Mouse (Mus musculus) neural tube, embryonic 11.5 days (tissue): ENCODE data around the gene Stard13. TPM values are rescaled to one million over a fixed set of nuclear protein-coding genes. Genes with fewer than 3 reads are reported as not detected.

Experiments used
- ATAC-seq: fragments of 200-750 bp; cut with Nextera tagmentation; 2 replicates; pipeline ENCODE4 v1.8.0; 2017; ENCODE audit warnings: moderate number of reproducible peaks, mild to moderate bottlenecking, moderate TSS enrichment, moderate library complexity; ENCODE audit not compliant: insufficient read depth, low FRiP score, low TSS enrichment
- DNase-seq: peaks from one replicate; pipeline ENCODE4 v3.0.0-alpha.2; 2015; ENCODE audit warnings: low spot score
- H3K27ac ChIP-seq: fragments of 300-500 bp; sonication (generic); 2 replicates; pipeline ENCODE4 v1.5.1; 2014; ENCODE audit warnings: low read depth, mild to moderate bottlenecking, low read length
- H3K27me3 ChIP-seq: fragments of 300-500 bp; sonication (generic); 2 replicates; pipeline ENCODE4 v1.6.1; 2014; ENCODE audit warnings: mild to moderate bottlenecking, low read length, mixed read lengths; ENCODE audit not compliant: control insufficient read depth, insufficient read depth
- H3K36me3 ChIP-seq: fragments of 300-500 bp; sonication (generic); 2 replicates; pipeline ENCODE4 v1.6.1; 2014; ENCODE audit warnings: mild to moderate bottlenecking, low read length, moderate library complexity, mixed read lengths; ENCODE audit not compliant: control insufficient read depth, insufficient read depth
- H3K4me1 ChIP-seq: fragments of 300-500 bp; sonication (generic); 2 replicates; pipeline ENCODE4 v1.6.1; 2014; ENCODE audit warnings: low read length, mixed read lengths; ENCODE audit not compliant: control insufficient read depth, insufficient read depth
- H3K4me2 ChIP-seq: fragments of 300-500 bp; sonication (generic); 2 replicates; pipeline ENCODE4 v1.6.1; 2014; ENCODE audit warnings: low read depth, mild to moderate bottlenecking, moderate library complexity
- H3K4me3 ChIP-seq: fragments of 300-500 bp; sonication (generic); 2 replicates; pipeline ENCODE4 v1.5.1; 2014; ENCODE audit warnings: low read depth, low read length
- H3K9ac ChIP-seq: fragments of 300-500 bp; sonication (generic); 2 replicates; pipeline ENCODE4 v1.6.1; 2014; ENCODE audit warnings: mild to moderate bottlenecking, low read length
- H3K9me3 ChIP-seq: fragments of 300-500 bp; sonication (generic); 2 replicates; pipeline ENCODE4 v1.6.1; 2016; ENCODE audit warnings: low read length; ENCODE audit not compliant: control insufficient read depth
- WGBS: fragments of 180-500 bp; shearing (Covaris S2); extraction: QIAGEN DNeasy Blood & Tissue Kit; methylation state at CpG from one replicate; pipeline ENCODE4 v1.1.7; 2014; 5-methylcytosine and 5-hydroxymethylcytosine counted together
- polyA plus RNA-seq: library from polyadenylated mRNA; unstranded; fragments of >200 nt; fragmentation: Nextera tagmentation; extraction: Ambion mirVana; gene quantifications from 2 replicates; pipeline ENCODE4 v1.2.1, GENCODE M21; 2014

The Stard13 gene
- polyA plus RNA-seq, 1 experiment from 2014 or later = 7.5 TPM

DNA sequence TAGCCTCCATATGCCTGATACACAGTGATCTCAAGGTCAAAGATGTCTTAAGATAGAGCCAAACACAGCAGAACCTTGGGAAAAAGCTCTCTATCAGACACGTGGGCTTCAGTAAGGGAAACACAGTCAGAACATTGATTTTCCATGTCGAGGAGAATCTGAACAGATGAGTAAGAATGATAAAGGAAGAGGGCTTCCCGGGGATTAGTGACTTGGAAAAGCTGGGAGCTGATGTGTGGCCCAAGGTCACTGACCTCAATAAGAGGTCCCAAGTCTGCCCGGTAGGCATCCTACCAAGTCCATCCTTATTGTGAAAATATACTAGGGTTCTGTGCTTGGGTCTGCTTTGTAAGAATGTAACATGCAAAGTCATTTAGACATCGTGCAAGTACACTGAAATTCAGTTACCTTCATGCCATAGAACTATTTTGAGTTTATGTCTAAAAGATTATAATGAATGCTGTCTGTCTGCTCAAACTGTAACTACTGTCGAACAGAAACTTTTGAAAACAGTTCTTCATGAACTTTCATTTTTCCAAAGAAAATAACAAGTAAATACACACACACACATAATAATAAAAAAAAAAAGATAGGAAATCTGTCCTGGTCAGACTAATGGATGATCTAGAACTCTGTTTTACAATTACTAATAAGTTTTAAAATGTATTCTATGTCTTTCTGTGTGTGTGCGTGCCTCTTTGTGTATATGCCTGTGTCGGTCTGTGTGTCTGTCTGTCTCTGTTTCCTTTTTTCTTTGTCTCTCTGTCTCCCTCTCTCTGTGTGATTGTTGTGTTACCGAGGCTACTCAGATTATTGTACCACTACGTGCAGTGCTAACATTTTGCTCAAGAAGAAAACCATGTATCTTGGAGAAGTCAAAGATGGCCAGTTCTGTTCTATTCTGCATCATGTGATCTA, 128.3 kb downstream of the Stard13 start:
- Histone ChIP-seq H3K4me2 (no peak overlapping the region), H3K4me1 (no peaks in the 10 kb centered on the region; the same call in none of the 2 replicates), H3K27ac (no peak overlapping the region), H3K4me3 (no peak overlapping the region), H3K9ac (no peak overlapping the region), H3K36me3 (no peaks in the 10 kb centered on the region), H3K27me3 (no peaks in the 10 kb centered on the region), H3K9me3 (no peaks in the 10 kb centered on the region)
- WGBS = 83% methylated on average over 10 of the region's 10 CpGs
- DNase-seq (no peak), ATAC-seq (no peak)

DNA sequence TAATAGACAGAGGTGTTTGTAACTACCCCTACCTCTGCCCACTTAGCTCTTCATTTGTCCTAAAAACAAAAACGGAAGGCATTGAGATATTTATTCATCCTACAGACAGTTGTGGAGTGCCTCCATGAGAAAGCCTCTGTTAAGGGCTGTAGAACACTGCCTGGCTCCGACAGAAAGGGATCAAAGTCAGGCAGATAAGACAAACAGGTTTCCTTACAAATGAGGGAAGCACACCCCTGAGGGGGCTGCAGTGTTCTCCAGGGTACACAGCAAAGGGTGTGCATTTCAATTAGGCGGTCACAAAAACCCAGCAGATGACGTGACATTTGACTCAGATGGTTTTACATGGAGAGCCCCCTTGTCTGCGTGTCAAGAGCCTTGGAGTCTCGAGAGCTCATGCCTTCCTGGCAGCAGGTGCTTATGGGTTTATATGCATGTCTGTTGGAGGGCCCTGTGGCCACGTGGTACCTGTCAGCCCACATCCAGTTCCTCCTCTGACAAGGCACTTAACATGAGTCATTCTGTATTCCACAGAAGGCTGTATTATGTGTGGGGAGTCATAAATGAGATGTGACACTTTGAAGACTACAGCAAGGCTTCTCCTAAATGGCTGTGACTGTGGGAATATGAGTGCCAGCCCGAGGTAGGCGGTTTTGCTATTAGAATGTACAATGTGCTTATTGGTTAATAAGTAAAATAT, 129.1 kb downstream of the Stard13 start:
- H3K27ac ChIP-seq = no peak overlapping the region
- H3K4me3 ChIP-seq = no peak overlapping the region

GRCm38 (mm10) chr5:151103284-151103683, 130.4 kb downstream of the Stard13 start:
- Histone ChIP-seq H3K27ac (no peak overlapping the region), H3K4me2 (no peak overlapping the region), H3K4me3 (no peak overlapping the region), H3K9me3 (no peaks in the 10 kb centered on the region), H3K4me1 (no peaks in the 10 kb centered on the region; the same call in none of the 2 replicates), H3K9ac (no peak overlapping the region), H3K36me3 (no peaks in the 10 kb centered on the region), H3K27me3 (no peaks in the 10 kb centered on the region)
- ATAC-seq = no peak
- DNase-seq = no peak
- 67% methylated on average over 4 of the region's 4 CpGs for WGBS

More for the DNA sequence above, 129.1 kb downstream of the Stard13 start:
- Histone ChIP-seq H3K4me2 (no peak overlapping the region), H3K27me3 (no peaks in the 10 kb centered on the region), H3K36me3 (no peaks in the 10 kb centered on the region), H3K4me1 (no peaks in the 10 kb centered on the region; the same call in none of the 2 replicates), H3K9ac (no peak overlapping the region), H3K9me3 (no peaks in the 10 kb centered on the region)
- ATAC-seq = no peak
- WGBS = 75% methylated on average over 9 of the region's 9 CpGs
- DNase-seq = no peak

- ATAC-seq = no peak
- Histone ChIP-seq H3K27me3 (no peaks in the 10 kb centered on the region), H3K4me3 (no peak overlapping the region), H3K9me3 (no peaks in the 10 kb centered on the region), H3K9ac (no peak overlapping the region), H3K27ac (no peak overlapping the region), H3K4me1 (no peaks in the 10 kb centered on the region; the same call in 1 of the 2 replicates), H3K4me2 (no peak overlapping the region), H3K36me3 (no peaks in the 10 kb centered on the region)
- DNase-seq = no peak
- WGBS = 53% methylated on average over 2 of the region's 2 CpGs
Observed at GRCm38 (mm10) chr5:151102262-151102661, 131.4 kb downstream of the Stard13 start.

DNA sequence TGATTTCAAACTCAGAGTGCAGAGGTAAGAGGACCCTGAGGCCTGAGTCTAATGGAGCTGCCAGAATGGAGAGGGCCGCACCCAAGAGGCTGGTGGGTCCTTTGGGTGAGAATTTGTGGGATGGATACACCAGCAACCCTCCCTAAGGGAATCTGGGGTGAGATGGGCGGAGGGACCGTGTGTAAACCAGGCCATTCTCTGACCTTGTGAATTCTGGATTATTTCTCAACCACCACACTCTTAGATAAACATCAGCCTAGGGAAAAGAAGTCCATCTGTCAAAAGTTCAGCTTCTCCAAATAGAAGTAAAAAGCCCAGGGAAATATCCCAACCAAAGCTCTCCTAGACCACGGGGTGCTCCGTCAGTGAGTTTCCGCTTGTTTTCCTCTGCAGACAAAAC, 137.6 kb downstream of the Stard13 start:
- Histone ChIP-seq H3K4me1 (no peaks in the 10 kb centered on the region), H3K9ac (no peak overlapping the region), H3K27me3 (no peaks in the 10 kb centered on the region), H3K4me3 (no peak overlapping the region), H3K9me3 (no peaks in the 10 kb centered on the region), H3K27ac (no peak overlapping the region), H3K36me3 (no peaks in the 10 kb centered on the region), H3K4me2 (no peak overlapping the region)
- ATAC-seq (no peak), DNase-seq (no peak)
- 88% methylated on average over 6 of the region's 6 CpGs for WGBS

DNA sequence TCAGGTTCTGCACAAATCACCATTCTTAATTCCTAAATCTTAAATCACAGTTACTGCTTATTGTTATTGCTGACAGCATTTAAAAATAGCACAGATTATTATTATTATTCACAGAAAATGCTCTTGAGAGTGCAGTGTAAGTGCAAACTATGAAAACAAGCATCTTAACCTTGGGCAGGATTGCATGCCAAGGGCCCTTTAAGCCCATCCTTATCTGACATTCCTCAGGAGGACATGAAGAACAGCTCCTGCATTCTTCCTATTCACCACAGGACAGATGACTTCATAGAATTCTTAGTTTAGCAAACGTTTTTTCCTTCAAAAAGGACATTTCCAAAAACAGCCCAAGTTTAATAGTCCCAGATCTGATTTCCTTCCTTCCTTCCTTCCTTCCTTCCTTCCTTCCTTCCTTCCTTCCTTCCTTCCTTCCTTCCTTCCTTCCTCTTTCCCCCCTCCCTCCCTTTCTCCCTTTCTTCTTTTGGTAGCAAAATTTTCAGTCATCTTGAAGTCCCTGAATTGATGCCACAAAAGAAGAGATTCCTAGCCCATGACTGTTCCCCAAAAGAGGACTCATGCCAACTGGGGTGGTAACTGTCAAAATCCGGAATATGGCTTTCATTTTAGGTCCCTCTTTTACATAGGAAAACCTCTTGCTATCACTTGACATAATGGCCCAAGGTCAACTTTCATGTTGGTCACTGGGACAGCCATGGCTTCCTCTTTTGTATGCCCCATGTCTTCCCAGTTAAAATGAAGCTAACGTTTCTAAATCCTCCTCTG, 140.6 kb downstream of the Stard13 start:
- ATAC-seq = no peak
- DNase-seq = no peak
- Histone ChIP-seq H3K9ac (no peak overlapping the region), H3K27me3 (no peaks in the 10 kb centered on the region), H3K9me3 (no peaks in the 10 kb centered on the region), H3K4me2 (no peak overlapping the region), H3K4me3 (no peak overlapping the region), H3K4me1 (no peaks in the 10 kb centered on the region), H3K27ac (no peak overlapping the region), H3K36me3 (no peaks in the 10 kb centered on the region)
- WGBS = 77% methylated on average over 3 of the region's 3 CpGs

- DNase-seq (no peak), ATAC-seq (no peak)
- no peaks in the 10 kb centered on the region for H3K36me3 ChIP-seq
- no peak overlapping the region for H3K27ac ChIP-seq
- no peaks in the 10 kb centered on the region for H3K27me3 ChIP-seq
- 92% methylated on average over 6 of the region's 6 CpGs for WGBS
- H3K9ac ChIP-seq = no peak overlapping the region
- H3K4me3 ChIP-seq = no peak overlapping the region
- no peaks in the 10 kb centered on the region for H3K9me3 ChIP-seq
- H3K4me1 ChIP-seq = no peaks in the 10 kb centered on the region
- no peak overlapping the region for H3K4me2 ChIP-seq
Observed at GRCm38 (mm10) chr5:151090996-151091395, 142.6 kb downstream of the Stard13 start.

DNA sequence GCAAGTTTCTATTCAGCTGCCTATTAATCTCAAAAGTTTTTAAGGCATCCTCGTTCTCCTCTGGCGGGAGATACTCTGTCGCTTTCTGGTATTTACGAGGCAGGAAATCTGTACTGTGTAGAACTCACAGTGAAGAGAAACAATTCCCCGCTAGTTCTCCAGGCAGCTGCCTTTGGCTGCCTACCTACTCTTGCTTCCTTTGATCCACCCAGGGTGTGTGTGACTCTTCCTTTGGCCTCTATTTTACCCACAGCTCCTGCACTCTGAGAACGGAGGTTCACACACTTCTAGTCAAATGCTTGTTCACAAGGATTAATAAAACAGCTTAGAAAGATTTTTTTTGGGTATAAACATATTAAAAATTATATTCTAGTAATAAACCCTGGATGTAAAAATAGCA, 144.4 kb downstream of the Stard13 start:
- DNase-seq (no peak), ATAC-seq (no peak)
- WGBS = 52% methylated on average over 6 of the region's 6 CpGs
- H3K9ac ChIP-seq = no peak overlapping the region
- no peaks in the 10 kb centered on the region for H3K27me3 ChIP-seq
- H3K9me3 ChIP-seq = no peaks in the 10 kb centered on the region
- no peaks in the 10 kb centered on the region for H3K4me1 ChIP-seq
- H3K36me3 ChIP-seq = no peaks in the 10 kb centered on the region
- H3K27ac ChIP-seq = no peak overlapping the region
- no peak overlapping the region for H3K4me3 ChIP-seq
- H3K4me2 ChIP-seq = no peak overlapping the region
